In the genomic region with DNA sequence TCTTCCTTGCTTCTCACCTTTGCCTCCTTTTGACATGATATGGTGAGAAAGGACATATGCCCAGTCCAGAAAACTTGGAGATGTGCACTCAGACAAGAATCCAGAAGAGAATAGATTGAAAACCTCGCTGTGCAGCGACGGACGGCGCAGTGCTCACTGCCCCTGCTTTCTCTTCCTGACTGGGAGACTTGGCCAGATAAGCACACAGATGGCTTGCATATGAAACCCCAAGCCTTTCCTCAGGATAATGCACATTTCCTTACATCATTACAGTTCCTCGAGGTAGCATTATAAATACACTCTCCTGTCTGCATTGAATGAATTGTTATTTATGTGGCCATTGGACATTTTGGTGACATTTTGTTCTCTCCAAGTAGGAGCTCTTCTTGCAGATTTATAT, we compare ENCODE assay signal across 21 mouse cellular contexts.
"Had no signal": no experiment of that assay in that cellular context is flagged by ENCODE, and none has a peak within 500 bp of the region (broad histone marks: within the 10 kb centered on the region; RNA-seq: fewer than 3 reads in every experiment).

No protein-coding gene starts in this region.

- H3K4me2 ChIP-seq: lung, embryonic 14.5 days; midbrain, embryonic 13.5 days; neural tube, embryonic 13.5 days; neural tube, embryonic 15.5 days; stomach, embryonic 15.5 days had no signal

- H3K4me1 ChIP-seq: midbrain, embryonic 10.5 days; midbrain, embryonic 13.5 days; neural tube, embryonic 13.5 days; neural tube, embryonic 15.5 days; stomach, embryonic 15.5 days had no signal

- H3K4me3 ChIP-seq: midbrain, embryonic 10.5 days; midbrain, embryonic 13.5 days; myocyte; neural tube, embryonic 13.5 days; neural tube, embryonic 15.5 days; stomach, embryonic 15.5 days had no signal

- H3K36me3 ChIP-seq: midbrain, embryonic 10.5 days; midbrain, embryonic 13.5 days; neural tube, embryonic 13.5 days; neural tube, embryonic 15.5 days; stomach, embryonic 15.5 days had no signal

- ATAC-seq: midbrain, embryonic 13.5 days; midbrain, embryonic 16.5 days had no signal

- DNase-seq: lung, adult 18-20 months; lung, embryonic 14.5 days; lung, postnatal 10 days; lung, postnatal 4 days; retina, postnatal 1 day; right cerebral cortex, adult 18-20 months; right cerebral cortex, postnatal 25 days; right cerebral cortex, postnatal 4 days; spleen, adult 18-20 months; thymus, adult 2 months; thymus, postnatal 25 days; thymus, postnatal 4 days had no signal

- H3K9ac ChIP-seq: liver, embryonic 14.5 days; lung, embryonic 14.5 days; midbrain, embryonic 13.5 days; neural tube, embryonic 13.5 days; neural tube, embryonic 15.5 days; stomach, embryonic 15.5 days had no signal

- H3K9me3 ChIP-seq: neural tube, embryonic 15.5 days; stomach, embryonic 15.5 days had no signal

- H3K27me3 ChIP-seq: midbrain, embryonic 13.5 days; neural tube, embryonic 13.5 days; neural tube, embryonic 15.5 days; stomach, embryonic 15.5 days had no signal

- H3K27ac ChIP-seq: liver, embryonic 14.5 days; midbrain, embryonic 10.5 days; midbrain, embryonic 13.5 days; neural tube, embryonic 13.5 days; neural tube, embryonic 15.5 days; stomach, embryonic 15.5 days; stomach, postnatal 0 days had no signal
